ENCODE assay signal across 16 mouse cellular contexts in genomic region chr4:117007058-117007457, GRCm38 (mm10).
"Had no signal": no experiment of that assay in that cellular context is flagged by ENCODE, and none has a peak within 500 bp of the region (broad histone marks: within the 10 kb centered on the region; RNA-seq: fewer than 3 reads in every experiment).

No protein-coding gene starts in this region.

- H3K9ac ChIP-seq: kidney, embryonic 15.5 days; limb, embryonic 13.5 days; liver, embryonic 13.5 days; midbrain, embryonic 12.5 days; midbrain, embryonic 15.5 days had no signal

- DNase-seq: kidney, adult 8-10 months; kidney, postnatal 10 days; kidney, postnatal 36 days; layer of hippocampus, postnatal 36 days; left cerebral cortex, postnatal 4 days; liver, embryonic 13.5 days; lung, adult 2 months; lung, postnatal 14 days; lung, postnatal 4 days; thymus, adult 2 months; thymus, postnatal 14 days; thymus, postnatal 4 days had no signal

- H3K4me1 ChIP-seq: midbrain, embryonic 15.5 days had no signal

- H3K9me3 ChIP-seq: kidney, embryonic 15.5 days; limb, embryonic 13.5 days; liver, embryonic 13.5 days; midbrain, embryonic 12.5 days; midbrain, embryonic 15.5 days had no signal

- H3K4me2 ChIP-seq: kidney, embryonic 15.5 days; limb, embryonic 13.5 days; liver, embryonic 13.5 days; midbrain, embryonic 12.5 days; midbrain, embryonic 15.5 days had no signal

- H3K27ac ChIP-seq: kidney, embryonic 15.5 days; limb, embryonic 13.5 days; liver, embryonic 13.5 days; midbrain, embryonic 12.5 days; midbrain, embryonic 15.5 days had no signal

- ATAC-seq: midbrain, embryonic 15.5 days had no signal

- H3K27me3 ChIP-seq: kidney, embryonic 15.5 days; limb, embryonic 13.5 days; liver, embryonic 13.5 days; midbrain, embryonic 15.5 days had no signal

- H3K4me3 ChIP-seq: kidney, embryonic 15.5 days; limb, embryonic 13.5 days; liver, embryonic 13.5 days; midbrain, embryonic 12.5 days; midbrain, embryonic 15.5 days had no signal
